Mouse (Mus musculus): Measurements from ENCODE around the gene Adamts5.

Adamts5 gene

DNA sequence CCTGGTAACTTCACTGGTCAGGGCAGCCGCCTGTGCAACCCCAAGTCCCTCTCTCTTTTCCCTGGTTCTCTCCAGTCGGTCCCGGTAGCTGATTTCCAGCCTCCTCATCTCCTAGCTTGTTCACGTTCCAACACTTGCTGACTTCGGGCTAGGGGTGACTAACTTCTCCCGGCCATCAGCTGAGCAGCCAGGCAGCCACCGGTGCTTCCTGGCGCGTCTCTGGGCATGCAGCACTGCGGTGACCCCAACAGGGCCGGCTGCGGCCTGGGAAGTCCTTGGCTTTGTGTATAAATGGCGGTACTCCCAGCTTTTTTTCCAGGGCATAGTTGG, at the start of gene Adamts5:
TSS of gene Adamts5 (minus strand) at position 248 of the 330 bp plus-strand sequence.
- DNase-seq (ENCODE audit: low read depth, low spot score) = no peak
- Histone ChIP-seq H3K27me3 (ENCODE audit: control insufficient read depth, insufficient read depth, low read length, poor library complexity, severe bottlenecking) (no peaks in the 10 kb centered on the region; the same call in 1 of the 2 replicates), H3K36me3 (ENCODE audit: control insufficient read depth, insufficient read depth, low read length, poor library complexity, severe bottlenecking) (no peaks in the 10 kb centered on the region)

DNA sequence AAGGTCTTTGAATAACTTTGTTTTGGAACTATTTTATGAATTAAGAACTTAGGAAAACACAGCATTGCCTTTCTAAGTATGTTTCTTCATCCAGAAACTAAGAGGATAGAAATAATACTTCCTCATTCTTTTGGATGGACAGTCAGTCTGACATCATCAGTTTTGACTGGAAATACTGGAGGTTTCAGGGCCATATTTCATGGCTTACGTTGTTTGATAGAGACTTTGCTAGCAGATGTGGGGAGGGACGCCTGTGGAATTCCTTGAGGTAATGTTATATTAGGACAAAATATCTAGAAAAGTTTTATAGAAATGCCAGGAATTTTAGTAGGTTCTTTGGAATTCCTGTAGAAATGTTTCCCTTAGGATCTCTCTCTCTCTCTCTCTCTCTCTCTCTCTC, 48.7 kb upstream of the Adamts5 start:
- no peak for DNase-seq (ENCODE audit: low read depth, low spot score)

DNA sequence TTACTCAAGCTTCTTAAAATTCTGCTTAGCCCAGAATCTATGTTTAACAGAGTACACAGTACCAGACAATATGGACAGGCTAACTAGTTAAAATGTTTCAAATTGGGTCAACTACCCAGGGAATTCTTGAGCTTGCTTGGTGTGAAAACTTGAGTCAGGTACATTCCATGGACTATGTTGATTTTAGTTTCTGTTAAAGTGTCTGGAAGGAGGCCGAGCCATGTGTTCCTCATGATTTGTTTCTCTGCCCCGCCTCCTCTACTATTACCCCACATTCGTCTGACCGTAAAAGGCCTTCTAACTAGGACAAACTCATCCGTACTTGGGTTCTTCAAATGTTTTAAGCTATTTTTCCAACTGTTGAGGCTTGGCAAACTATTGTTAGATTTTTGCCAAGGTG, 24.4 kb upstream of the Adamts5 start:
- no peak for DNase-seq (ENCODE audit: low read depth, low spot score)
- Histone ChIP-seq H3K27me3 (ENCODE audit: control insufficient read depth, insufficient read depth, low read length, poor library complexity, severe bottlenecking) (no peaks in the 10 kb centered on the region), H3K36me3 (ENCODE audit: control insufficient read depth, insufficient read depth, low read length, poor library complexity, severe bottlenecking) (no peaks in the 10 kb centered on the region)

More for the DNA sequence above, 48.7 kb upstream of the Adamts5 start:
- Histone ChIP-seq H3K27me3 (ENCODE audit: control insufficient read depth, insufficient read depth, low read length, poor library complexity, severe bottlenecking) (no peaks in the 10 kb centered on the region), H3K36me3 (ENCODE audit: control insufficient read depth, insufficient read depth, low read length, poor library complexity, severe bottlenecking) (no peaks in the 10 kb centered on the region)

DNA sequence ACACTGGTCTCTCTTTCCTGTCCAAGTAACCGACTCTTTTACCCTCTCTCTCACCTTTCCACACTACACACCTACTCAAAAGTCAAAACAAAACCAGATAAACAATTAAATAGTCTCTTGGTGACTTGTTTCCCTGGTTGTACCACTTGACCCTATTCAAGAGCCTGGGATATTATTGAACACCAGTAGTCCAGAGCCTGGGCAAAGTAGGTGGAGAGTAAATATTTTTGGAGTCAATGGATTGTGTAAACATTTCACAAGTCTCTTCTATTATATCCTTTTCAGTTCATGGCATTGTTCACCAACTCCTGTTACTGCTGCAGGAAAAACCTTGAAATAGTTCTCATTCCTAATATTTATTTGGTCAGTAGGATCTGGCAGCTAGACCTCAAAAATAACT, 20.8 kb upstream of the Adamts5 start:
- Histone ChIP-seq H3K36me3 (ENCODE audit: control insufficient read depth, insufficient read depth, low read length, poor library complexity, severe bottlenecking) (no peaks in the 10 kb centered on the region), H3K27me3 (ENCODE audit: control insufficient read depth, insufficient read depth, low read length, poor library complexity, severe bottlenecking) (no peaks in the 10 kb centered on the region)
- no peak for DNase-seq (ENCODE audit: low read depth, low spot score)

DNA sequence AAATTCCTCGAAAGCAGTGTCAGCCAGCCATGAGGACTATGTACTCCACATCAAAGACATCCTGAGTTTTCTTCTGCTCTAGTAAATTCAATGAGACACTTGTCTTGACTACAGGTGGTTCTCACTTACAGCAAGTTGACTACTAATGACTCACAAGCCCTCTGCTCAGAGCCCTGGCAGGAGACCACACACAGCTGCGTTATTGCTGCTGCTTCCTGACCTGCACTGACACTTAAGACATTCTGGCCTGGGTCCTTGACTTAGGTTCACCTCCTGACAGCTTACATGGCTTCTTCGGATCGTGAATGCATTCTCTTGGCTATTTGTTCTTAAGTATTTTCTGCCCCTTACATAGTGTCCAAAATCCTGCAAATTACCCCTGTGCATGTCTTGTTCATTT, 18.5 kb upstream of the Adamts5 start:
- Histone ChIP-seq H3K36me3 (ENCODE audit: control insufficient read depth, insufficient read depth, low read length, poor library complexity, severe bottlenecking) (no peaks in the 10 kb centered on the region), H3K27me3 (ENCODE audit: control insufficient read depth, insufficient read depth, low read length, poor library complexity, severe bottlenecking) (no peaks in the 10 kb centered on the region)
- no peak for DNase-seq (ENCODE audit: low read depth, low spot score)

DNA sequence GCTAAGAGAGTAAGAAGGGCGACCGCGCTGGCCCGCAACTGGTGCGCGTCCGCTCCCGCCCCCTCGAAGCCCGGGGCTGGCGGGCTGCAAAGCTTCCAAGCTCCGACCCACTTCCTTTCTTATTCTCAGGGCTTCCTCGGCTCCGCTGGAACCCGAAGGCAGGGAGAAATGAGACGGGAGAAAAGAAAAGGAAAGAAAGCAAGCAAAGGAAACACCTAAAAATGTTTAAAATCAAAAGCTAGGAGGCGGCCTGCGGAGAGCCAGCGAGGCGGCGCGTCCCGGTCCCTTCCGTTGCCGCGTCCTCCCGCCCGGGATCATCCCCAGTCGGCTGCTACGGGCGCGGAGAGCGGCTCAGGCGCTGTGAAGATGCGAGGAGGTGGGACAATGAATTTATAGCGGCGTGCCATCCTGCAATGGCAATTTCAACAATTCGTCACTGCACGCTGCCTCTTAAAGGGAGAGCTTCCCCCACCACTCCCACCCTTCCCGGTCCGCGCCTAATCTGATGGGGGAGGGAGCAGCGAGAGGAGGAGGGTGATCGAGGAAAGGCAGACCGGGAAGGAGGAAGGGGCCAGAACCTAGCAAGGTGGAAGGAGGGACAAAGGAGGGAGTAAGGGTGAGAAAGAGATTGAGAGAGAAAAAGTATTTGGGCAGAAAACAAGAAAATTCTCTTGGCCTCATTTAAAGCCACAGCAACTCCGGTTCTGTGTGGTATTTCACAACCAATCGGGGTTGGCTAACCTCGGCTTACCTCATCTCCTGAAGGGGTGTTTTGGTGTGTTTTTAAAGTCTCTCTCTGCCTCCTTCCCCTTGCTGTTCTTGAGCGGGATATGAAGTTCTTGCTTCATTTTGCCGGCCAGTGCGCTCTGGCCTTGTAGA, 687 bp downstream of the Adamts5 start:
- DNase-seq (ENCODE audit: low read depth, low spot score) = no peak

DNA sequence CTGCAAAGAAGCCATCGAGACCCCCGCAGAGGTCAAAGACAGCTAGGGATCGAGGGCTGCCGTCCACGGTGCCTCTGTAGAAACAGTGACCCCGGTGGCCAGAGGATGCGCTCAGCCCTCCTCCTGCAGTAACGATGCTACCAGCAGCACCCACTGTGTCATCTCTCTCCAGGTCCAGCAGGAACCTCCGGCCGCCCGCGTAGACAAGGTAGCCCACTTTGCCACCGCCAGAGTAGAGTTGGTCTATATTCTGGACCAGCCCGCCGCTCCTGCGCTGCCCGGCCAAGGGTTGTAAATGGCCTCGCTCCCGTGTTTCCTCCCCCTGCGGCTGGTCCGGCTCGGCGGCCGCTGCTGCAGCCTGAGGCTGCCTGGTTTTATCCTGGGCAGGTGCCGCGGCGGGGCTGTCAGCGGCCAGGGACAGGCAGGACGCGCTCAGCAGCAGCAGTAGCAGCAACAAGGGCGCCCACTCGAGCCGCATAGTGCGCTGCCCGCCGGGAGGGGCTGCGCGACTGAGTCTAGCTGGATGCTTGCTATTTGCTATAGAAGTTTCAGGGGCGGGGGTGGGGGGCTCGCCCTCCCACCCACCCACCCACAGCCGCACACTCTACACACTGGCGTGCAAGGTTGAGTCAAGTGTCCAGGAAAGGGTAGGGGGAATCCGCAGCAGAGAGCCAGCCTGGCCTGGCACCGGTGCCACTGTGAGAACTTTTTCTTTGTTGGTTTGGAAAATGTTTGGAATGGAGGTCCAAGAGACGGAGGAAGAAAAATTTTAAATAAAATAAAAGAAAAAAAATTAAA, 1.6 kb downstream of the Adamts5 start:
- H3K36me3 ChIP-seq (ENCODE audit: control insufficient read depth, insufficient read depth, low read length, poor library complexity, severe bottlenecking) = no peaks in the 10 kb centered on the region
- H3K27me3 ChIP-seq (ENCODE audit: control insufficient read depth, insufficient read depth, low read length, poor library complexity, severe bottlenecking) = no peaks in the 10 kb centered on the region; the same call in 1 of the 2 replicates
- no peak for DNase-seq (ENCODE audit: low read depth, low spot score)

More for the DNA sequence above, 687 bp downstream of the Adamts5 start:
- H3K36me3 ChIP-seq (ENCODE audit: control insufficient read depth, insufficient read depth, low read length, poor library complexity, severe bottlenecking) = no peaks in the 10 kb centered on the region
- no peaks in the 10 kb centered on the region; the same call in 1 of the 2 replicates for H3K27me3 ChIP-seq (ENCODE audit: control insufficient read depth, insufficient read depth, low read length, poor library complexity, severe bottlenecking)

DNA sequence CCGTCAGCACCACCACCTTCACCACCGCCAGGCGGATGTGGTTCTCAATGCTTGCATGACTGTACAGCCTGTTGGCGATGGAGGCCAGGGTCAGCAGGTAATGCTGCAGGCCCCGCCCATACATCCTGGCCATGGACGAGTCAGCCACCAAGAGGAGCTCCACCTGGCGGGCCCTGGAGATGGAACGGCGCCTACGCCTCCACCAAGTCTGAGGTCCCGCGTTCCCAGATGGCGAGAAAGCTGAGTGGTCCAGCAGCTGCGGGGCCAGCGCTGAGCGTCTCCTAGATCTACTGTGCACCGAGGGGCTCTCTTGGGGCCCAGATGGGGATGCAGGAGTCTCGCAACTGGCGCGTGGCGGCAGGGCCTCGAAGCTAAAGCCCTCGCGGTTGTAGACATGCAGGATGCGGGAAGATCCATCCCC, 2.3 kb downstream of the Adamts5 start:
- no peaks in the 10 kb centered on the region; the same call in 1 of the 2 replicates for H3K27me3 ChIP-seq (ENCODE audit: control insufficient read depth, insufficient read depth, low read length, poor library complexity, severe bottlenecking)
- DNase-seq (ENCODE audit: low read depth, low spot score) = no peak
- H3K36me3 ChIP-seq (ENCODE audit: control insufficient read depth, insufficient read depth, low read length, poor library complexity, severe bottlenecking) = no peaks in the 10 kb centered on the region

DNA sequence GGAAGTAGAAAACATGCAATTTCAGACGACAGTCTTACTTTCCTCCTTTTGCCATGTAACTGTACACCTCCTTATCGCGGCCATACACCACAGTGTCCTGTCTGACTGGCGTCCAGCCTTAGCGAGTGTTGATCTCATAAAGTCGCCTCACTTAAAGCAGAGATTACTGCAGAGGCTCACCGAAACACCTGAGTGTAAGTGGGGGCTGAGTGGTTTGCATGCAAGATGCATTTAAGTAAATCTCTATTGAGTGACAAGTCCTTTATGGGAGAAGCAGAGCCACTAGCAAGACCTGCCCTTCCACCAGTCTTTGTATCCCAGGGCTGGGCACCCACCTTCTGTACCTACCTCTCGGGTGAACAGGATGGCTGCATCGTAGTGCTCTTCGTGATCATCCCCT, 2.8 kb downstream of the Adamts5 start:
- Histone ChIP-seq H3K36me3 (ENCODE audit: control insufficient read depth, insufficient read depth, low read length, poor library complexity, severe bottlenecking) (no peaks in the 10 kb centered on the region), H3K27me3 (ENCODE audit: control insufficient read depth, insufficient read depth, low read length, poor library complexity, severe bottlenecking) (no peaks in the 10 kb centered on the region; the same call in 1 of the 2 replicates)
- no peak for DNase-seq (ENCODE audit: low read depth, low spot score)

DNA sequence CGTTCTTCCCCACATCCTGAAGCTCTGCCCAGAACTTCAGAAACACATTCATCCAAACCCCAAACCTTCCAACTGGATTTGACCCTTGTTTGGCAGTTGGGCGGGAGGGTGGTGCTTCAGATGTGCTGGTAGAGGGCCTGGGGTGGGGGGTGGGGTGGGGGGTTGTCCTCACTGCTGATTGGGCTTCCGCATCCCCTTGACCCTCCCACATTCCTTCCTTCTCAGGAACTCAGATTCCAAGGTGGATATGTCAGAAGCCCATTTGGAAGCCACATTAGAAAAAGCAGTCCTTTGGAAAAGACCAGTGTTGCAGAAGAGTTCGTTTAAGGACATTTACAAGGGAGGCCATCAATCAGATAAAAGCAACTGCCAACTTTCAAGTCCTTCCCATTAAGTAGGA, 3.2 kb downstream of the Adamts5 start:
- no peak for DNase-seq (ENCODE audit: low read depth, low spot score)
- Histone ChIP-seq H3K27me3 (ENCODE audit: control insufficient read depth, insufficient read depth, low read length, poor library complexity, severe bottlenecking) (no peaks in the 10 kb centered on the region; the same call in 1 of the 2 replicates), H3K36me3 (ENCODE audit: control insufficient read depth, insufficient read depth, low read length, poor library complexity, severe bottlenecking) (no peaks in the 10 kb centered on the region)

DNA sequence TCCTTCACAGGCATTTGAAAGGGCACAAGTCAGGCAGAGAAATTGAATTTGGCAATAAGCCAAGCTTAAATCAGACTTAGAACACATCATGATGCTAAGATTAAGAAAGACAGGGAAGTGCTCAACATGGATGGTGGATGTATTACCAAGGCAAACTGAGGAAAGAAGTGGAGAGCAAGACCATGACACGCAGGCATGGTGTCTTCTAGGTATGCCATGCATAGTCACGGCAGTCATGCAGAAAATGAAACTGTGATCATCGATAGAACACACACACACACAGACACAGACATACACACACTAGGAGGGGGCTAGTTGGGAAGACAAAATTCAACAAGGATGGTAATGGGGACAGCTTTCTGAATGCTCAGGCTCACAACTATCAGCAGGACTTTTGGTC, 3.8 kb downstream of the Adamts5 start:
- H3K36me3 ChIP-seq (ENCODE audit: control insufficient read depth, insufficient read depth, low read length, poor library complexity, severe bottlenecking) = no peaks in the 10 kb centered on the region
- DNase-seq (ENCODE audit: low read depth, low spot score) = no peak
- no peaks in the 10 kb centered on the region; the same call in 1 of the 2 replicates for H3K27me3 ChIP-seq (ENCODE audit: control insufficient read depth, insufficient read depth, low read length, poor library complexity, severe bottlenecking)

DNA sequence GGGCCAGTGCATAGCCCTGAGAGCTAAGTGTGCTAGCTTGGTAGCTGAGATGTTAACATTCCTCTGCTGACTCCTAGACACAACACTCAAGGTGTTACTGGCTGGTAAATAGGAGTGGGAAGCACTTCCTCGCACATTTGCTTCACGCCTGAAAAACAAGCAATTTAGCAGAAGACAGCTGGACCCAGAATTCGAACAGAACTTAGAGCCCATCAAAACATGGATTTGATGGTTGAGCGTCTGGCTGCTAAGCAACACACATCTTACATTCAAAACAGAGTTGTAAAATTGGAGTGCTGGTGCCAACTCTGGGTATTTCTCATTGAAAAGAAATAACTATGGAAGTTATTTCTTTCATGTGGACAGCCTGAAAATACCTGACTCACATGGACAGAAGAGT, 5.7 kb downstream of the Adamts5 start:
- Histone ChIP-seq H3K27me3 (ENCODE audit: control insufficient read depth, insufficient read depth, low read length, poor library complexity, severe bottlenecking) (no peaks in the 10 kb centered on the region; the same call in 1 of the 2 replicates), H3K36me3 (ENCODE audit: control insufficient read depth, insufficient read depth, low read length, poor library complexity, severe bottlenecking) (no peaks in the 10 kb centered on the region)
- DNase-seq (ENCODE audit: low read depth, low spot score) = no peak

DNA sequence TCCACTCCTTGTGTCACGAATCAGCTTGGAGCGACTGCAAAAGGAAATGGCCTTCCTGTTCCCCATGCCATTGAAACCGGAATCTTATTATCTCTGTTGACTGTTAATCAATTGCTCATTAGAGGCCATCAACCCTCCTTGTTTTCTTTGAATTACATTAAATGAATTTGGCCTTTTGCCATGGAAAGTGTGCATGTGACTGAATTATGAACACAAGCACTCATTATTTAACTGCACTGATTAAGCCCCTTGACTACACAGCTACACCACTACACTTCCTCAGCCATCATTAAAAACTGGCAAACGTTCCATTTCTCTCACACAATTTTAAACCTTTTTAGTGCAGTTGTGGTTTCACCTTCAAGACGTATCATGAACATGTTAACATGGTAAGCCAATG, 11.8 kb downstream of the Adamts5 start:
- Histone ChIP-seq H3K36me3 (ENCODE audit: control insufficient read depth, insufficient read depth, low read length, poor library complexity, severe bottlenecking) (no peaks in the 10 kb centered on the region), H3K27me3 (ENCODE audit: control insufficient read depth, insufficient read depth, low read length, poor library complexity, severe bottlenecking) (no peaks in the 10 kb centered on the region)
- DNase-seq (ENCODE audit: low read depth, low spot score) = no peak

DNA sequence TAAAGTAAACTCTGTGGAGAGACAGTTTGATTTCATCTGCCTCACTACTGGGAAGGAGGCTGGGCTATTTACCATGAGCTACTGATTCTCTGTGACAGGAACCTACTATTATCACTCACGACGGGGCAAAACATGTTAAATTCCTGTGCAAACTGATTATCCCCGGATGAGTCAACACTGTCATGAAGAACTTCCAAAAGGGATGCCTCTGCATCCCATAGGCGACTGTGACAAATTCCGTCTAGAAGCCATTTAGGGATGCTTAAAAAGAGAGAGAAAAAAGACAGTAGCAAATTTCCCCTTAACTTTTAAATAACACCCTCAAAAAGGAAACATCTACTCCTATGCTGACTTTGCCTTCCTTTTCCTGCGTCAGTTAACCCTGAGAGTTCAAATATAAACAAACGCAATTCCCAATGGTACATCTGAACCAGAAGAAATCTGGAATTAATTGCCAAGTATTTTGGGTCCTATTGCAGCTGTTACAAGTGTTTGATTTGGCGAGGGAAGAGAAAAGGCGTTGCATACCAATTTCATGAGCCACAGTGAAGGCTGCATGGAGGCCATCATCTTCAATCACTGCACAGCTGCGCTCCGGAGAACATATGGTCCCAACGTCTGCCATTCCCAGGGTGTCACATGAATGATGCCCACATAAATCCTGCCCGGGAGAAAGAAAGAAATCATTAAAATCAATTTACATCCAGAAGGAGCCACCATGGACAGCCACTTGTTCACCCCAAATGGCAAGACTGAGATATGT, 14.2 kb downstream of the Adamts5 start:
- no peaks in the 10 kb centered on the region for H3K27me3 ChIP-seq (ENCODE audit: control insufficient read depth, insufficient read depth, low read length, poor library complexity, severe bottlenecking)
- no peaks in the 10 kb centered on the region for H3K36me3 ChIP-seq (ENCODE audit: control insufficient read depth, insufficient read depth, low read length, poor library complexity, severe bottlenecking)
- no peak for DNase-seq (ENCODE audit: low read depth, low spot score)

Data from splenic B cell, adult 2 months (primary cell).